Mouse (Mus musculus): Measurements from ENCODE around the gene BC005561. TPM values are rescaled to one million over a fixed set of nuclear protein-coding genes. Genes with fewer than 3 reads are reported as not detected.
"Not testable (repeated sequence)": the region's sequence is repeated elsewhere in the genome, so short reads cannot be mapped to it uniquely, and the experiment has no call there.

BC005561 gene
- 12.1 and 13.9 TPM in 2 replicates for total RNA-seq (2021)
- long read RNA-seq, full-length matches to known transcripts, result 17 of 22 reads
- long read RNA-seq, partial matches to known transcripts, result 0 of 22 reads
- long read RNA-seq, other reads (novel, unspliced or antisense), result 5 of 22 reads

DNA sequence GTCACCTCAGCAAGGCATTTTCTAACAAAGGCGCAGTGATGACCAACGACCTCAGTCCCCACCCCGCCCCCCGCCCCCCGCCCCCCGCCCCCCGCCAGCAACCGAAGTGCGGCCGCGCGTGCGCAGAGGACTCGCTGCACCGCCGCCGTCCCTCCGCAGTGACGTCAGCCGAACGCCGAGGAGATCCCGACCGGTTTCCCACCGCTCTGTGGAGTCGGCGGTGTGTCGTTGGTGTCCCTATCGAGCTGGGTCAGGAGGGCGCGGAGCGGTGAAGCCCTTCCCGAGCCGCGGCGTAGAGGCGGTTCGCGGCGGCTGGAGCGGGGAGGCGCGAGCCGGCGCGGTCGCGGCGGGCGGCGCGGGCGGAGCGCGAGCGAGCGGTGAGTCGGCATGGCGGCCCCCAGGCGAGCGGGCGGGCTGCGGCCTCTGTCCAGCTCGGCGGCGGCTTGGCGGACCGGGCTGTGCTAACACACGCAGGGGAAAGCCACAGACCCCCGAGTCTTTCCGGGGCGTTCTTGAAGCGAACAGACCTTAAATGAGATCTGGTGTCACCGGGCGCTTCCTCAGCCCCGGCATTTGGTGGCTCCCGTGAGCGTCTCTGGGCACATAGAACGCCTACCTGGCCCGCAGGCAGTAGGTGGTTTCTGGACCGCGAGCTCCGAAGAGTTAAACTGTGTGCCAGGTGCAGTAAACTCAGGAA, at the start of gene BC005561:
Gene BC005561 (plus strand): TSS at position 158 of the 697 bp plus-strand sequence.
- DNase-seq, result peak; percentile 91

DNA sequence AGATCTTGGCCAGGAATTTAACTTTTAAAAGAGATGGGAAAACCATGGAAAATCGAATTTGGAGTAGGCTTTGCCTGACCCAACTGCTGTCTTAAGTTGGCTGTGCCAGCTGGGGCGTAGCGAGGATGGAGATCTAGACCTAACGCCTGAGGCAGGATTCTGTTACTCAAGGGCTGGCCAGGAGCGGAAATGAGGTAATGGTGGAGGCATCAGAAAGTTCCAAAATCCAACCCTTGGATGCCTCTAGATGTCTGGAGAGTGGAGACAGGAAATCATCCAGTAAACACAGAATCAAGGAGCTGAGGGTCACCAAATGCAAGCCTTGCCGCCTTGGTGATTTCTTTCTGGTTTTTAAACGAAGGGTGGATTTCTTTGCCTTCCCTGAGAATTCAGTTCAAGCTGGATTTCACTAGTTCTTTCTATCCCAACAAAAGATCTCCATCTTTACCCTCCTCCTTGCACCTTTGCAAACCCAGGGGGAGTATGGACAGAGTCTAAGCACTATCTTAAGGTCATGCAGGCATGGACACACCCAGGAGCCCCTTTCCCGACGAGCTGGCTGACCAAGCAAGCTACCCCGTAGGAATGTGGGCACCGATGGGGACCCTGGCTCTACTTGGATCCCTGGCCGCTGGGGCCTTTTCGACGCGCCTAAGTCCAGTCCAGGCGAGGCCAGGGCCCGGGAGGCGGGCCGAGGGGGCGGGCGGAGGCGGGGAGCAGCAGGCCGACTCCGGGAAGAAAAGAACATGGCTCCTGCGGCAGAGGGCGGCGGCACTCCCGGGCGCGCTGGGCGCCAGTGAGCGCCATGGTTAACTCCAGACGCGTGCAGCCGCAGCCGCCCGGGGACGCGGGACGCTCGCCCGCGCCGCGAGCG, 49.1 kb upstream of the BC005561 start, which contains the start of gene Pkd2:
Gene Pkd2 (plus strand): TSS at position 619 of the 874 bp plus-strand sequence.
- DNase-seq, result peak; percentile 89

- DNase-seq, result peak; percentile 50
Measured at GRCm38 (mm10) chr5:104459706-104460455, 48.3 kb upstream of the BC005561 start.

GRCm38 (mm10) chr5:104460456-104460838, 47.7 kb upstream of the BC005561 start:
- DNase-seq, result no peak

DNA sequence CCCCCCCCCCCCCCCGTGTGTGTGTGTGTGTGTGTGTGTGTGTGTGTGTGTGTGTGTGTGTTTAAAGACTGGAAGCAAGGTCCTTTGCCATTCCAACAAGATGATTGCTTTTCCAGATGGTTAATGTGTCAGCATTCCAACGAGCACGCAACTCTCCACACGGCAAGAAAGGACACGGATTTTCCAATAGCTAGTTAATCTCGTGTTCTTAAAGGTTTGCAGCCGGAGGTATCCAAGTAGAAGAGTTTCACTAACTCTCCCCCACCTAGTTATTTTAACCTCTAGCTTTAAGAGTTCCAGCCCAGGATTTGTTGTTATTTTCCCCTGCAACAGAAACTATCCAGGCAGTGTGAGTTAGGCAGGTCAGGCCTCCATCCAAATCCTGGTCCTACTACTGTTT, 47.3 kb upstream of the BC005561 start:
- no peak for DNase-seq

DNA sequence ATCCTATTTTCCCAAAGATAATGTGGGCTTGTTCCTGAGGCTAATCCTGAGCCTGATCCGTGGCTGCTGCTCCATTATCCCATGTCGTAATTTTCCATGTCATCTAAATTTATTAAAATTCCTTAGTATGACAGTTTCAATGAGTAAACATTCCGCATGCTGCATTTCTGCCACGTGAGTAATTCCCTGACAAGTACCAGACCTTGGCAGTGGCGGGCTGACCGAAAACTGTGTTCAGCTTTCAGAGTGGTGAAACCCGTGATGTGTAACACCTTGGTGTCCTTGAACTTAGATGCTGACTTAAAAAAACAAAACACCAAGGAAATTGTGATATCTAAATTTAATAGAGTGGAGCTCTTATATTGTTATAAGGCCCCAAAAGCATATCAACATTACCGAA, 42.9 kb upstream of the BC005561 start:
- peak; percentile 40 for DNase-seq

DNA sequence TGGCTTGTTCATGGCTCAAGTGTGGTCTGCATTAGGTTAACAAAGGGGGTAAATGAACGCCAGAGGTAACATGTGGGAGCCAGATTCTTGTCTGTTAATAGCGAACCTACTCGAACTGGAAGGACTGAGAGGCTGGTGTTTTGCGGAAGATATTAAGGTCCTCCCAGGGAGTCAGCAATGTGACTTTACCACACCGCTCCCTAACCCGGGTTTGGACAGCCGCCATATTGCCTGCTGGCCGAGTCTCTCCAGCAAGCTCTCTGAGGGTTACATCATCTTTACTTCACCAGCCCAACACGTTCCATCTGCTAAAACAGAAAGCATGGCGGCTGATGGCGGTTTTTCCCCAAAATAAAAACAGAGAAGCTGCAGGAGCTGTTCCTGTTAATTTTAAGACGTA, 42.4 kb upstream of the BC005561 start:
- DNase-seq, result peak; percentile 37

GRCm38 (mm10) chr5:104466816-104467215, 41.3 kb upstream of the BC005561 start:
- no peak for DNase-seq

- DNase-seq, result no peak
Measured at GRCm38 (mm10) chr5:104468586-104468985, 39.6 kb upstream of the BC005561 start.

GRCm38 (mm10) chr5:104470981-104471391, 37.2 kb upstream of the BC005561 start:
- peak; percentile 39 for DNase-seq

DNA sequence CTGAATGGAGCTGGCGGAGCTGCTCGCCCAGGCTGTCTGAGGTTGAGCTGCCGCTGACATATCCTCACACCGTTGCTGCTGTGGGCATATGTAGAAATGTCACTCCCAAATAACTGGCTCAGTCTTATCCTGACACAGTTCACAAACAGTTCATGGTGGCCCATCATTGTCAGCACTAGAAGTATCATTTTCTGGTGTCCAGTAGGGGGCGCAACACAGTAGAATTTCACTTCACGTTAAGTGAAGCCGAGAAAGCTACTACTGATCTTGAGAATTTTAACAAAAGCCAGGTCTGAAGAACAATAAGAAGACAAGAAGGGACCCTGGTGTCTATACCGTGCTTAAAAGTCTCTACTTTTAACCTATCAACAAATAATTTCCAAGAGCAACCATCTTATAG, 35.8 kb upstream of the BC005561 start:
- no peak for DNase-seq

DNA sequence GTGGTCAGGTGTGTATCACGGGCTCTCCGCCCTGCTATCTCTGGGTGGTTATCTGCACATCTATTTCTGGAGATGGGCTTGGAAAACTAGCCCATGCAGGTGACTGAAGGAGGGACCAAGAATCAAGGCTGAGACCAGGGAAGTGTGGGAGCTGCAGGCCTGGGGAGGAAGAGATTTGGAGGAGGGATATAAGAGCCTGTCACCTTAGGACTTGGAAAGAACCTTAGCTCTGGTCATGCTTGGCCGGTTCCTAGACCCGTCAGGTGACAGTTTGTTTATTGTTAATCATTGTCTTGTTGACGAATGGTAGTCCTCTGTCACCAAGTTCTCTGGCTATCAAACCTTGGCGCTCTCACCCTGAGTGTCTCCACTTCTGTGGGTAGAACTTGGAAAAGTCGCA, 27.8 kb upstream of the BC005561 start:
- DNase-seq, result no peak

- DNase-seq, result no peak
Measured at GRCm38 (mm10) chr5:104482856-104483255, 25.3 kb upstream of the BC005561 start.

GRCm38 (mm10) chr5:104491561-104491960, 16.6 kb upstream of the BC005561 start:
- DNase-seq, result peak; percentile 30

DNA sequence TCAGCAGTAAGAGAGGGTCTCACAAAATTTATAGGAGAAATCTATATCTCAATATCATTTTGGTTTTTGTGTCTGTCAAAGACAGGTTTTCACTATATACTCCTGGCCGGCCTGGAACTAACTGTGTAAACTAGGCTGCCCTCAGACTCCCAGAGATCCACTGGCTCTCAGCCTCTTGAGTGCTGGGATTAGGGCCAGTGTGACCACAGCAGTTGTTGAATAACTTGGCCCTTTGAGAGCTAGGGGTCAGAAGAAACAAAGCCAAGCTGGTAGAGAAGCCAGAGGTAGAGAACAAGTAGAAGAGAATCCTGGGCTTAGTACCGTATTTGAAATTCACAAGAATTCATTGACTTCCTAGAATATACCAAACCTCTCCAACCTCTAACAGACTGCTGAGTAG, 3.3 kb upstream of the BC005561 start:
- DNase-seq, result no peak

DNA sequence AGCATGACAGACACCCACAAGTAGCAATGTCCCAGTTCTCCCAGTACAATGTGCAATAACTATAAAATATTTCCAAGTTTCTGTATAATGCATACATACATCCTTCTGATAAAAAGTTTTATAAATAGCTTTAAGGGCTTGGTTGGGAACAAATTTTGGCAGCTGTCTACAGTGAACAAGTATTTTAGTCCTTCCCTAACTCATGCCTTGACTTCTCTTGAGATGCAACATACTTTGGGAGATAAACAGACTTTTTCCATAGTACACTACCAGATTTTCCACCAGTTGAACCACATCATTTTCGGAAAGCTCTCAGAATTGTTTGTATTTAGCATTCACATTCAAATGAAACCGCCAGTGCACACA, 340 bp upstream of the BC005561 start:
- no peak for DNase-seq

GRCm38 (mm10) chr5:104511211-104511610, 3.1 kb downstream of the BC005561 start:
- no peak for DNase-seq

DNA sequence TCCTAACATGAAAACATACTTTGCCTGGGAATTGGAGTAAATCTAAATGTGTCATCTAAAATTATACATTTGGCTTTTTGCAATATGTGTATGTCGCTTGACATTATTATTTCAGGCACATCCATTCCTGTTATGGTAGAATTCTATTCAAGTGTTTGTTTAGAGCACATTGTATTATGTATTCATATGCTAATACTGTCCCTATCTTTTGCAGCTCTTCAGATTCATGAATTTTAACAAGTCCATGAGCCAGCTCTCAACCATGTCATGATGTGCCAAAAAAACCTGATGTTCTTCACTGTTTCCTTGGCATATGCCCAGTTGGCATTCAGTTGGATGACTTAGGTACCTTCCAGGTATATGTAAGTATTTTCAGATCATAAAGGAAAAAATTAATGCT, 30.5 kb downstream of the BC005561 start:
- DNase-seq, result no peak

GRCm38 (mm10) chr5:104539331-104539730, 31.2 kb downstream of the BC005561 start:
- DNase-seq, result peak; percentile 9

DNA sequence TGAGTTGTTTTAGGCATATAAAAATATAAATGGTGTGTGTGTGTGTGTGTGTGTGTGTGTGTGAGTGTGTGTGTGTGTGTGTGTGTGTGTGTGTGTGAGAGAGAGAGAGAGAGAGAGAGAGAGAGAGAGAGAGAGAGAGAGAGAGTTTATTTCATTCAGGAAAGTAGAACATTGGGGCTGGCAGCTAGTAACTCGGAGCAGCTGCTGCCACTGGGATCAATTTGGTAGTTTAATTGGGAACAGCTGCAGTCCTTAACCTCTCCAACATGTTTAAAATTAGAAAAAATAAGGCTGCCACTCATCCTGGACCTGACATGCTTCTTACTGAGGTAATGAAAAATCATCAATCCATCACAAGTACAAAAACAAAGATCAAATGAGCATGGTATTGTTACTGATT, 59.9 kb downstream of the BC005561 start:
- not testable (repeated sequence) for DNase-seq

GRCm38 (mm10) chr5:104570766-104571165, 62.6 kb downstream of the BC005561 start:
- DNase-seq, result peak; percentile 59

DNA sequence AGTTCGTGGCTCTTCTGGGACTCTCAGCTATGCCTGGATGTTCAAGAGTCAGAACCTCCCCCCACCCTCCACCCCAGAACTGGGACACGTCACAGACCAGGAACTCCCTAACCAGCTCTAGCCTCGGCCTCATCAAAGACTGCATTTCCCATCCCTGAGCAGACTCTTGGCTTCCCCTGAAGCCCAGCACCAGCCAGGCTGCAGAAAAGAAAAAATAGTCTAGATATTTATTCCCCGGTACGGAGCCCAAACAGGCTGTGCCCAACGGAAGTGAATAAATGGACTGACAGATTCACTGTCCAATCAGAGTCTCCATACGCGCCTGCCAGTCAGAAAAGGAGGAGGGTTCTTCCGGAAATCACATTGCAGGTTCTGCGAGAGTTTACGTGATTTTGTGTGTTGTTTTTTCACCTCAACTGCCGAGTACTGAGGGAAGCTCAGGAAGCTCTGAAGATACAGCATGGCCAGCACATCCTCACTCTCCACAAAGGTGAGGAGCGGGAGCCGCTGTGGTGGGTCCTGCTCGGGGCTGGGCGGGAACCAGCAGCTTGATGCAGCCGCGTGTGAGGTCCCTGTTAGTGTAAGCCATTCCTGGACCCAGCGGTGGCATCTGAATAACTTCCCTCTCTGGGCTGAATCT, 63.2 kb downstream of the BC005561 start:
- DNase-seq, result peak; percentile 62
